ENCODE assay signal across 18 mouse cellular contexts in genomic region chr13:99558216-99558906, GRCm38 (mm10). TPM values are rescaled to one million over a fixed set of nuclear protein-coding genes. Genes with fewer than 3 reads are reported as not detected.
A peak's percentile ranks its signal among the peaks of the same experiment; 100 is the strongest.
DNase-seq lines count a peak whose midpoint lies in the region; ATAC-seq and TF ChIP-seq lines count a peak whose summit lies in the region.
"Had no signal": no experiment of that assay in that cellular context is flagged by ENCODE, and none has a peak within 500 bp of the region (broad histone marks: within the 10 kb centered on the region; RNA-seq: fewer than 3 reads in every experiment).

No protein-coding gene starts in this region.

- H3K27me3 ChIP-seq in heart, embryonic 11.5 days (ENCODE audit: control insufficient read depth, insufficient read depth, low read length) = no peaks in the 10 kb centered on the region
- no peaks in the 10 kb centered on the region for H3K27me3 ChIP-seq in lung, embryonic 15.5 days
- H3K27me3 ChIP-seq in limb, embryonic 15.5 days = no peaks in the 10 kb centered on the region
- H3K27me3 ChIP-seq: CH12.LX; hindbrain, embryonic 15.5 days; limb, embryonic 13.5 days had no signal

- H3K27ac ChIP-seq in heart, embryonic 11.5 days (ENCODE audit: low read depth, low read length) = no peak overlapping the region
- no peak overlapping the region for H3K27ac ChIP-seq in lung, embryonic 15.5 days
- H3K27ac ChIP-seq in ES-E14 (ENCODE audit: insufficient read depth, low read depth, low read length, poor library complexity, severe bottlenecking) = no peak overlapping the region
- no peak overlapping the region for H3K27ac ChIP-seq in limb, embryonic 15.5 days
- H3K27ac ChIP-seq: hindbrain, embryonic 15.5 days; limb, embryonic 13.5 days; liver, embryonic 14.5 days had no signal

- H3K4me1 ChIP-seq in heart, embryonic 11.5 days (ENCODE audit: control insufficient read depth, insufficient read depth, low read length) = peaks cover 3% of the 10 kb centered on the region; the same call in 1 of the 2 replicates
- no peaks in the 10 kb centered on the region for H3K4me1 ChIP-seq in lung, embryonic 15.5 days
- peaks cover 7 to 28% of the 10 kb centered on the region in 2 experiments; a peak in 2 of 4 replicates for H3K4me1 ChIP-seq in ES-E14 (ENCODE audit: control insufficient read depth in 2 of 2, insufficient read depth in 2 of 2, low read length in 2 of 2, poor library complexity in 1 of 2)
- H3K4me1 ChIP-seq in limb, embryonic 15.5 days = 0 out of 2 replicates have a peak, but pooled peaks cover 4% of the 10 kb centered on the region

- peak overlapping the region; percentile 32; the same call in 1 of the 2 replicates for H3K4me2 ChIP-seq in heart, embryonic 11.5 days
- no peak overlapping the region for H3K4me2 ChIP-seq in lung, embryonic 15.5 days
- H3K4me2 ChIP-seq in limb, embryonic 15.5 days = no peak overlapping the region
- H3K4me2 ChIP-seq: hindbrain, embryonic 15.5 days; limb, embryonic 13.5 days had no signal

- no peak for ATAC-seq in heart, embryonic 11.5 days (replicated peaks; ENCODE audit: insufficient number of reproducible peaks, low FRiP score, low TSS enrichment)
- peak; percentile 14; the same call in 1 of the 2 replicates for ATAC-seq in lung, embryonic 15.5 days (ENCODE audit: borderline replicate concordance, extremely low read depth, low FRiP score, low TSS enrichment)
- ATAC-seq in limb, embryonic 15.5 days (ENCODE audit: insufficient number of reproducible peaks, low FRiP score, low TSS enrichment, low read depth) = 0 out of 2 replicates have a peak, but pooled peaks have one; percentile 40

- no peaks in the 10 kb centered on the region for H3K9me3 ChIP-seq in heart, embryonic 11.5 days (replicated peaks; ENCODE audit: control insufficient read depth, low read length)
- no peaks in the 10 kb centered on the region for H3K9me3 ChIP-seq in lung, embryonic 15.5 days
- no peaks in the 10 kb centered on the region for H3K9me3 ChIP-seq in ES-E14 (ENCODE audit: control insufficient read depth, insufficient read depth, low read depth, low read length)
- no peaks in the 10 kb centered on the region for H3K9me3 ChIP-seq in limb, embryonic 15.5 days
- H3K9me3 ChIP-seq: hindbrain, embryonic 15.5 days; limb, embryonic 13.5 days had no signal

- no peak for DNase-seq in heart, postnatal 4 days
- no peak for DNase-seq in lung, postnatal 10 days
- DNase-seq in ES-E14 (ENCODE audit: low read depth, low spot score) = no peak
- no peak for DNase-seq in kidney, adult 18-20 months
- DNase-seq in spleen, adult 18-20 months = no peak
- DNase-seq: adrenal gland, adult 2 months; cerebellum, adult 9-10 months; kidney, postnatal 4 days; layer of hippocampus, adult 9-11 months; right cerebral cortex, adult 18-20 months; thymus, postnatal 36 days had no signal

- 53% methylated on average over 12 of the region's 12 CpGs for whole genome bisulfite sequencing in heart, embryonic 11.5 days (ENCODE audit: insufficient replicate concordance)
- WGBS in lung, embryonic 15.5 days = 55% methylated on average over 12 of the region's 12 CpGs
- 81% methylated on average over 12 of the region's 12 CpGs for WGBS in limb, embryonic 15.5 days

- H3K4me3 ChIP-seq in heart, embryonic 11.5 days (ENCODE audit: low read depth, low read length) = no peak overlapping the region
- H3K4me3 ChIP-seq in lung, embryonic 15.5 days = no peak overlapping the region
- H3K4me3 ChIP-seq in ES-E14 (ENCODE audit: insufficient read depth in 1 of 2, low read depth in 1 of 2, low read length in 2 of 2, poor library complexity in 1 of 2, severe bottlenecking in 1 of 2) = peak overlapping the region; percentile 13 to 26; a peak in 2 of 4 replicates
- H3K4me3 ChIP-seq in limb, embryonic 15.5 days = no peak overlapping the region
- H3K4me3 ChIP-seq: hindbrain, embryonic 15.5 days; limb, embryonic 13.5 days had no signal

- no peak overlapping the region for H3K9ac ChIP-seq in heart, embryonic 11.5 days (ENCODE audit: low read depth, low read length)
- H3K9ac ChIP-seq in lung, embryonic 15.5 days = no peak overlapping the region
- no peak overlapping the region for H3K9ac ChIP-seq in ES-E14 (ENCODE audit: insufficient read depth, low read depth, low read length, poor library complexity, severe bottlenecking)
- H3K9ac ChIP-seq in limb, embryonic 15.5 days = no peak overlapping the region
- H3K9ac ChIP-seq: hindbrain, embryonic 15.5 days; limb, embryonic 13.5 days; liver, embryonic 14.5 days had no signal

- no peaks in the 10 kb centered on the region for H3K36me3 ChIP-seq in heart, embryonic 11.5 days (ENCODE audit: control insufficient read depth, insufficient read depth, low read length)
- no peaks in the 10 kb centered on the region for H3K36me3 ChIP-seq in lung, embryonic 15.5 days
- H3K36me3 ChIP-seq in ES-E14 (ENCODE audit: control insufficient read depth, insufficient read depth, low read length, poor library complexity, severe bottlenecking) = no peaks in the 10 kb centered on the region
- H3K36me3 ChIP-seq in limb, embryonic 15.5 days = no peaks in the 10 kb centered on the region
- H3K36me3 ChIP-seq: hindbrain, embryonic 15.5 days; limb, embryonic 13.5 days had no signal

- in situ Hi-C loops in ES-E14 (cut with MboI; ENCODE audit: low sequenced_read_pairs in 2 of 2, unreplicated experiment in 2 of 2) = no loop called here

TF ChIP-seq in ES-E14, 5 proteins besides CTCF, POLR2A, EP300 and RAD21:
- TF ChIP-seq HCFC1 (IDR thresholded peaks at IDR 0.05; ENCODE audit: borderline replicate concordance, insufficient read depth, low read length) (no peak), CHD2 (IDR thresholded peaks at IDR 0.05; ENCODE audit: low read depth, low read length) (no peak), MAFK (IDR thresholded peaks at IDR 0.05; ENCODE audit: insufficient read depth, low read depth, low read length) (no peak), ZC3H11A (IDR thresholded peaks at IDR 0.05; ENCODE audit: borderline replicate concordance, low read depth, low read length) (no peak), ZNF384 (IDR thresholded peaks at IDR 0.05; ENCODE audit: low read depth, low read length) (no peak)

RNA-seq across cellular contexts. Expression of gene Map1b, which starts 42.0 kb away (rescaled TPM):
- polyA plus RNA-seq in heart, embryonic 11.5 days (2014; fragmentation: Nextera tagmentation; extraction: Ambion mirVana) = 128 and 193 TPM in 2 replicates
- 10 to 100 TPM; 48.0 to 57.3 TPM for total RNA-seq in heart, postnatal 4 days (2021)
- polyA plus RNA-seq in lung, embryonic 15.5 days (2015; fragmentation: Nextera tagmentation; extraction: Ambion mirVana) = 63.4 and 76.4 TPM in 2 replicates
- 21.2 and 23.9 TPM in 2 replicates for total RNA-seq in ES-E14 (2012; rRNA removed)
- 127 and 137 TPM in 2 replicates for polyA plus RNA-seq in limb, embryonic 15.5 days (2015; fragmentation: Nextera tagmentation; extraction: Ambion mirVana)

Comparison
In these comparisons a context has a peak if more than half of its experiments do, and no peak if none do; other contexts are left out.
1. H3K4me3 ChIP-seq: peak in ES-E14 (2 of 2); none in heart, embryonic 11.5 days (single experiment), lung, embryonic 15.5 days (single experiment) and limb, embryonic 15.5 days (single experiment).